Mouse (Mus musculus) ES-Bruce4 (cell line): ENCODE data around the gene Apold1. TPM values are rescaled to one million over a fixed set of nuclear protein-coding genes. Genes with fewer than 3 reads are reported as not detected.

Source experiments
- H3K27ac ChIP-seq: 2 replicates; pipeline ENCODE4 v1.5.1; 2012; ENCODE audit warnings: low read length, inconsistent platforms; ENCODE audit not compliant: insufficient read depth
- H3K27me3 ChIP-seq: 2 replicates; pipeline ENCODE4 v1.6.1; 2012; ENCODE audit warnings: mild to moderate bottlenecking, low read length, inconsistent platforms; ENCODE audit not compliant: control insufficient read depth, poor library complexity, insufficient read depth, severe bottlenecking
- H3K36me3 ChIP-seq: 2 replicates; pipeline ENCODE4 v1.6.1; 2012; ENCODE audit warnings: inconsistent platforms, mild to moderate bottlenecking, low read length, moderate library complexity; ENCODE audit not compliant: control insufficient read depth, poor library complexity, insufficient read depth, severe bottlenecking
- H3K4me1 ChIP-seq: one replicate; pipeline ENCODE4 v1.8.1; 2011; ENCODE audit warnings: low read length; ENCODE audit not compliant: control insufficient read depth, insufficient read depth
- H3K4me3 ChIP-seq: 2 replicates; pipeline ENCODE4 v1.5.1; 2011; ENCODE audit warnings: low read depth, mild to moderate bottlenecking, low read length
- H3K9ac ChIP-seq: 2 replicates; pipeline ENCODE4 v1.6.1; 2012; ENCODE audit warnings: low read depth, mild to moderate bottlenecking, inconsistent platforms; ENCODE audit not compliant: poor library complexity, severe bottlenecking
- H3K9me3 ChIP-seq: replicated peaks from 2 replicates; pipeline ENCODE4 v1.6.1; 2012; ENCODE audit warnings: mild to moderate bottlenecking, low read length, inconsistent platforms; ENCODE audit not compliant: control insufficient read depth, poor library complexity, insufficient read depth, severe bottlenecking
- CTCF ChIP-seq: IDR thresholded peaks from one replicate; pipeline ENCODE4 v1.8.1; 2011; ENCODE audit warnings: low read depth, low read length
- EP300 ChIP-seq: IDR thresholded peaks from 2 replicates; pipeline ENCODE4 v1.6.1; 2011; ENCODE audit warnings: low read depth, low read length; ENCODE audit not compliant: insufficient read depth
- POLR2A ChIP-seq: IDR thresholded peaks from one replicate; pipeline ENCODE4 v1.8.1; 2011; ENCODE audit warnings: low read length; ENCODE audit not compliant: insufficient read depth
- polyA plus RNA-seq: library from polyadenylated mRNA; stranded (reverse); fragments of >200 nt; gene quantifications from 2 replicates; pipeline ENCODE4 v1.2.4, GENCODE M21; 2011; ENCODE audit warnings: low read depth; ENCODE audit not compliant: missing spikeins, insufficient read depth, insufficient read length

Apold1 gene
- polyA plus RNA-seq, 1 experiment, result 0.39 TPM

DNA sequence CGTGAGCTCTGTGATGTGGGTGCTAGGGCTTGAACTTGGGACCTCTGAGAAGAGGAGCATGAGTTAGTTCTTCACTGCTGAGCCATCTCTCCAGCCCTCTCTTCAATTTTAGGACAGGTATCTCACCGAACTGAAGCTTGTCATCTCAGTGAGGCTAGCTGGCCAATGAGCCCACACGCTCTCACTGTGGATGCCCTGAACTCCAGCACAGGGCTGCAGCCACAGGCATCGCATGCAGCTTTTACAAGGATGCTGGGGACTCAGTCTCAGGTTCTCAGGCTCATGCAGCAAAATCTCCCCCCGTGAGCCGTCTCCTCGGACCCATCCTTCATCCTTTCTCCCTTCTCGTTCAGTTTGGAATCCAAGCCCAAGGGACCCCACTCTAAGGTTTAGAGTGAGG is 16.6 kb downstream of the Apold1 start:
- Histone ChIP-seq H3K9me3 (no peaks in the 10 kb centered on the region), H3K4me1 (no peaks in the 10 kb centered on the region)

DNA sequence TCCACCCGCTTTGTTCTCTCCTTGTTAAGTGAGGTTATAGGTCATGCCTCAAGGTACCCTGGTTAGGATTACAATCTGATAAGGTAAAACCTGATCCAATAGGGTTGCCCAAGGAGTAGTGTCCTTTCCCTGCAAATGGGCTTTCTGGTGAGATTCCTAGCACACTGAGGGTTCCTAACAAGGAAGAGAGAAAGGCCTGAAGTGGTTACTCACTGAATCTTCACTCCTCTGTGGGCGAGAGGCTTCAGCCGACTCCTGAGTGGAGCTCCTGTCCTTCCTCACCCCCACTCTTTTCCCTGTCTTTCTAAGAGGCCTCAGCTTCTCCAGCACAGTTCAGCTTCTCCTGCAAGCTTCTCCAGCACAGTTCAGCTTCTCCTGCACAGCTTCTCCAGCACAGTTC is 17.3 kb downstream of the Apold1 start:
- H3K27me3 ChIP-seq, result 0 out of 2 replicates have a peak, but pooled peaks cover 3% of the 10 kb centered on the region
- H3K4me3 ChIP-seq, result no peak overlapping the region
- no peak overlapping the region for H3K27ac ChIP-seq
- no peaks in the 10 kb centered on the region for H3K4me1 ChIP-seq
- no peaks in the 10 kb centered on the region for H3K9me3 ChIP-seq
- no peaks in the 10 kb centered on the region for H3K36me3 ChIP-seq
- TF ChIP-seq POLR2A, result no peak
- no peak for TF ChIP-seq CTCF
- no peak overlapping the region for H3K9ac ChIP-seq

More for the DNA sequence above, 16.6 kb downstream of the Apold1 start:
- TF ChIP-seq EP300 (no peak), CTCF (no peak), POLR2A (no peak)
- Histone ChIP-seq H3K27me3 (0 out of 2 replicates have a peak, but pooled peaks cover 3% of the 10 kb centered on the region), H3K9ac (no peak overlapping the region), H3K27ac (no peak overlapping the region), H3K4me3 (no peak overlapping the region), H3K36me3 (no peaks in the 10 kb centered on the region)

DNA sequence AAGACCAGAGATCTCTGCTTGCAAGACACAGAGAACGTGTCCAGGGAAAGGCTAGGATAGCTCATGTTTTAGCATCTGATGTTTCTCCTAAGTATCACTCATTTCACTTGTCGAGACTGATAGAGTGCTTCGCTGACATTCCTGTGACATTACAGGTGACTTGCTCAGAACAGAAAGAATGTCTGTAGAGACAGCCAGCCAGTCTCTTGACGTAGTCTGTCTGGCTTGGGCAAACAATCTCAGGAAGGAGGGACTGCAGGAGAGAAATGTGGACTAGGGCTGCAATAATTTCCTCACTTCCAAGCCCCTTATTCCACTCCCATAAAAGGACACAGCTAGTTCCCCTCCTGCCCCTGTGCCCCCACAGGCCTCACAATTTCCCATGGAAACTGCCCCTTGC is 18.8 kb downstream of the Apold1 start:
- Histone ChIP-seq H3K4me1 (no peaks in the 10 kb centered on the region), H3K36me3 (no peaks in the 10 kb centered on the region), H3K9me3 (no peaks in the 10 kb centered on the region), H3K4me3 (no peak overlapping the region), H3K9ac (no peak overlapping the region), H3K27me3 (0 out of 2 replicates have a peak, but pooled peaks cover 3% of the 10 kb centered on the region), H3K27ac (no peak overlapping the region)
- TF ChIP-seq EP300, result no peak
- no peak for TF ChIP-seq CTCF
- TF ChIP-seq POLR2A, result no peak

DNA sequence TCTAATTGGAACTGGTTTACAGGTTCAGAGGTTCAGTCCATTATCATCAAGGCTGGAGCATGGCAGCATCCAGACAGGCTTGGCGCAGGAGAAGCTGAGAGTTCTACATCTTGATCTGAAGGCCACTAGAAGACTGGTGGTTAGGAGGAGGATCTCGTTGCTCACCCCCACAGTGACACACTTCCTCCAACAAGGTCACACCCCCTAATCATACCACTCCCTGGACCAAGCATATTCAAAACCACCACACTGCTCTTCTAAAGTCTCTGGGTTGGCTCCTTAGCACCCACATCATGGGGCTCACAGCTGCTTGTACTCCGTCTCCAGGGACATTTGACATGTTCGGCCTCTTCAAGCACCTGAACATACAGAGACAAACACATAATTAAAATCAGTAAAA is 20.5 kb downstream of the Apold1 start:
- 0 out of 2 replicates have a peak, but pooled peaks cover 3% of the 10 kb centered on the region for H3K27me3 ChIP-seq
- no peaks in the 10 kb centered on the region for H3K4me1 ChIP-seq
- no peak overlapping the region for H3K4me3 ChIP-seq
- no peak overlapping the region for H3K27ac ChIP-seq
- no peak for TF ChIP-seq POLR2A
- TF ChIP-seq CTCF, result no peak
- no peak for TF ChIP-seq EP300
- no peak overlapping the region for H3K9ac ChIP-seq
- no peaks in the 10 kb centered on the region for H3K9me3 ChIP-seq
- no peaks in the 10 kb centered on the region for H3K36me3 ChIP-seq

DNA sequence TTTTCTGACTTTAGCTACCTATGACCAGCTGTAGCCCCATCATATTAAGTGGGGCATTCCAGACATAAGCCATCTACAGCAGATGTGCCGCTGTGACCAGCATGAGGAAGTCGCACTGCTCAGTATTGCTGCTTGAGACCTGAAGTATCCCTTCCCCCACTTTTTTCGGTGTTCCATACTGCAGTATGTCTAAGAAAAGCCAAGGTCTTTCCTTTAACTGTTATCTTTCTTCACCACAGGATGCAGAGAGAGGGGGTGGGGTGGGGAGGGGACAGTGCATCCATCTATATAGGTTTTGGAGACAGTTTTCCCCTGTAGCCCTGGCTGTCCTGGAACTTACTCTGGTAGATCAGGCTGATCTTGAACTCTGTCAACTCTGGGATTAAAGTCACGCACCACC is 24.9 kb downstream of the Apold1 start:
- H3K4me1 ChIP-seq, result no peaks in the 10 kb centered on the region
- H3K4me3 ChIP-seq, result no peak overlapping the region
- no peak overlapping the region for H3K27ac ChIP-seq
- no peaks in the 10 kb centered on the region for H3K9me3 ChIP-seq
- no peak overlapping the region for H3K9ac ChIP-seq
- TF ChIP-seq EP300, result no peak
- no peak for TF ChIP-seq CTCF
- no peaks in the 10 kb centered on the region for H3K27me3 ChIP-seq
- no peaks in the 10 kb centered on the region for H3K36me3 ChIP-seq

DNA sequence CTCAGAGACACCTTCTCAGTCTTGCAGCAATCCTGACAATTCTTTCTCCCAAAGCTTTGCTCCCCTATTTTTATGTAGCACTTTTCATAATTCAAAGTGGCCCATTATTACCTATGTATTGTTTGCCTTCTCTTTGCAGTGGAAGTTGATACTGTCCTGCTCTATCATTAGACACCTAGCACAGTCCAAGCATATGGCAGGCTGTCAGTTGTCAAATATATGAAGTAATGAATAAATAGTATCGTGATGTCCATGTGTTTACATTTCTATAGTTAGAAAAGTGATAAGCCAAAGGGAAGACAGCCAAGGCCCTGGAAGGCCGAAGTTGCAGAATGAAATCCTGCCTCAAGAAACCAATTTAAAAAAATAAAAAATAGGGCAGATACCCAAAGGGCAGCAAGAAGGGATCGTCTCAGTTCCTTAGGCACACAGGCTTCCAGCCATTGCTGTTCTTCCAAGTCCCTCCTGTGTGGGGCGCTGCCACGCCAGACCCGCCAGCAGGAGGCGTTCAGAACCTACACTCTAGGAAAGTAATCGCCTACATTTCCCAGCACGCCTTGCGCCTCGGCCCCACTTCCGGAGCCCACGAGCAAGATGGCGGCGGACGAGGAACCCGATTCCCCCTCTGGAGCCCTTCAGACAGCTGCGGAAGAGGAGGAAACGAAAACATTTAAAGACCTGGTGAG is 29.7 kb downstream of the Apold1 start, which contains the start of gene Ddx47:
TSS of gene Ddx47 (plus strand) at position 565 of the 686 bp plus-strand sequence.
- TF ChIP-seq EP300 (0 out of 2 replicates have a peak, but pooled peaks have one; percentile 52), POLR2A (no peak), CTCF (peak; percentile 99)
- Histone ChIP-seq H3K4me1 (no peaks in the 10 kb centered on the region), H3K9ac (peak within 1 kb of the TSS; percentile 84), H3K27ac (no peak within 1 kb of the TSS), H3K9me3 (no peaks in the 10 kb centered on the region), H3K36me3 (peaks cover 23% of the 10 kb centered on the region), H3K4me3 (peak within 1 kb of the TSS; percentile 89), H3K27me3 (no peaks in the 10 kb centered on the region)
